31 mouse cellular contexts compared by ENCODE assay signal in the genomic region with DNA sequence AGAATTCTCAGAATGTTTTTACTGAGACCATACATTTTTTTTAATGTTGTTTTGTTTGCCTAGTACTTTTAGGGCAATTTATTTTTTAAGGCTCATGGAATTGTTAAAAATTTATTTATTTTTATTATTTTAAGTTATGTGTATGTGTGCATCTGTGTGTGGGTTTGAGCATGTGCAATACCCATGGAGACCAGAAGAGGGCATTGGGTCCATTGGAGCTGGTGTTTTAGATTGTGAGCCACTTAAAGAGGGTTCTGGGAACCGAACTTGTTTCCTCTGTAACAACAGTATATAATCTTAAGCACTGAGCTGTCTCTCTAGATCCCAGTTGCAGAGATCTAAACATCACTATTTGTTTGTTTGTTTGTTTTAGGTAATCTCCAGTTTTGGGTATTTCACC. TPM values are rescaled to one million over a fixed set of nuclear protein-coding genes. Genes with fewer than 3 reads are reported as not detected.
A peak's percentile ranks its signal among the peaks of the same experiment; 100 is the strongest.
DNase-seq lines count a peak whose midpoint lies in the region; ATAC-seq and TF ChIP-seq lines count a peak whose summit lies in the region.
"Had no signal": no experiment of that assay in that cellular context is flagged by ENCODE, and none has a peak within 500 bp of the region (broad histone marks: within the 10 kb centered on the region; RNA-seq: fewer than 3 reads in every experiment).

No protein-coding gene starts in this region.

- no peak overlapping the region for H3K4me3 ChIP-seq in intestine, postnatal 0 days (ENCODE audit: low read depth, low read length)
- H3K4me3 ChIP-seq in intestine, embryonic 15.5 days (replicated peaks): no peak overlapping the region
- no peak overlapping the region for H3K4me3 ChIP-seq in lung, postnatal 0 days (ENCODE audit: low read depth, low read length)
- H3K4me3 ChIP-seq in lung, adult 2 months (replicated peaks; ENCODE audit: extremely low read depth, low read depth, low read length): no peak overlapping the region
- H3K4me3 ChIP-seq: forebrain, embryonic 13.5 days; liver, embryonic 13.5 days; lung, embryonic 15.5 days; megakaryocyte, embryonic 14.5 days; midbrain, embryonic 13.5 days; neural tube, embryonic 15.5 days had no signal

- no peak overlapping the region for H3K4me2 ChIP-seq in intestine, postnatal 0 days (replicated peaks; ENCODE audit: low read depth)
- no peak overlapping the region for H3K4me2 ChIP-seq in intestine, embryonic 15.5 days (replicated peaks)
- no peak overlapping the region for H3K4me2 ChIP-seq in lung, postnatal 0 days (replicated peaks; ENCODE audit: low read depth, low read length)
- H3K4me2 ChIP-seq: forebrain, embryonic 13.5 days; liver, embryonic 13.5 days; lung, embryonic 15.5 days; midbrain, embryonic 13.5 days; neural tube, embryonic 15.5 days had no signal

- 73% methylated on average over 1 of the region's 1 CpGs for WGBS in intestine, postnatal 0 days
- 79% methylated on average over 1 of the region's 1 CpGs for WGBS in intestine, embryonic 15.5 days
- 86% methylated on average over 1 of the region's 1 CpGs for WGBS in lung, postnatal 0 days
- 88% methylated on average over 1 of the region's 1 CpGs for WGBS in lung, adult 2 months

- H3K36me3 ChIP-seq in intestine, postnatal 0 days (ENCODE audit: control insufficient read depth, insufficient read depth): no peaks in the 10 kb centered on the region
- H3K36me3 ChIP-seq in intestine, embryonic 15.5 days: no peaks in the 10 kb centered on the region
- no peaks in the 10 kb centered on the region for H3K36me3 ChIP-seq in lung, postnatal 0 days (ENCODE audit: insufficient read depth, low read length)
- H3K36me3 ChIP-seq: liver, embryonic 13.5 days; lung, embryonic 15.5 days; midbrain, embryonic 13.5 days; neural tube, embryonic 15.5 days had no signal

- DNase-seq in lung, postnatal 0 days (ENCODE audit: low spot score): no peak
- no peak for DNase-seq in lung, adult 2 months
- peak; percentile 37 for DNase-seq in ES-CJ7 (ENCODE audit: low read depth, low spot score)
- DNase-seq in brain, embryonic 14.5 days (ENCODE audit: low read depth): no peak
- DNase-seq in heart, adult 8-10 months (ENCODE audit: low spot score): no peak
- no peak for DNase-seq in ovary, adult 18-20 months (ENCODE audit: low spot score)
- DNase-seq: adrenal gland, adult 8-10 months; B cell, adult 2 months; cerebellum, adult 11 months; cerebellum, adult 9-10 months; cerebellum, postnatal 36 days; gastrocnemius, postnatal 10 days; heart, postnatal 14 days; kidney, adult 9 months; kidney, postnatal 14 days; left cerebral cortex, postnatal 4 days; liver, embryonic 13.5 days; lung, postnatal 4 days; right cerebral cortex, adult 18-20 months; spleen, adult 18-20 months; thymus, adult 18-20 months; thymus, postnatal 25 days had no signal

- no peak overlapping the region for H3K27ac ChIP-seq in intestine, postnatal 0 days (ENCODE audit: low read depth, low read length)
- H3K27ac ChIP-seq in intestine, embryonic 15.5 days: no peak overlapping the region
- H3K27ac ChIP-seq in lung, postnatal 0 days (ENCODE audit: low read length): no peak overlapping the region
- H3K27ac ChIP-seq: forebrain, embryonic 13.5 days; liver, embryonic 13.5 days; lung, embryonic 15.5 days; midbrain, embryonic 13.5 days; neural tube, embryonic 15.5 days had no signal

- no peak for TF ChIP-seq EP300 in lung, postnatal 0 days (IDR thresholded peaks at IDR 0.05)

- H3K4me1 ChIP-seq in intestine, postnatal 0 days (replicated peaks; ENCODE audit: control insufficient read depth, insufficient read depth, low read length): no peaks in the 10 kb centered on the region
- no peaks in the 10 kb centered on the region for H3K4me1 ChIP-seq in intestine, embryonic 15.5 days (replicated peaks)
- H3K4me1 ChIP-seq in lung, postnatal 0 days (ENCODE audit: insufficient read depth, low read depth, low read length): no peaks in the 10 kb centered on the region
- no peaks in the 10 kb centered on the region for H3K4me1 ChIP-seq in lung, adult 2 months (ENCODE audit: control insufficient read depth, insufficient read depth, low read length)
- H3K4me1 ChIP-seq: forebrain, embryonic 13.5 days; liver, embryonic 13.5 days; lung, embryonic 15.5 days; megakaryocyte, embryonic 14.5 days; midbrain, embryonic 13.5 days; neural tube, embryonic 15.5 days had no signal

- no peak for TF ChIP-seq POLR2A in lung, adult 2 months (IDR thresholded peaks at IDR 0.05; ENCODE audit: borderline replicate concordance, extremely low read depth, low read depth, low read length)
- no peak for TF ChIP-seq POLR2A in brain, embryonic 14.5 days (IDR thresholded peaks at IDR 0.05; ENCODE audit: borderline replicate concordance, extremely low read depth, insufficient read depth, insufficient read length, poor library complexity, severe bottlenecking)

- H3K27me3 ChIP-seq in intestine, postnatal 0 days (replicated peaks; ENCODE audit: control insufficient read depth, insufficient read depth, low read length): no peaks in the 10 kb centered on the region
- no peaks in the 10 kb centered on the region for H3K27me3 ChIP-seq in intestine, embryonic 15.5 days (replicated peaks)
- no peaks in the 10 kb centered on the region for H3K27me3 ChIP-seq in lung, postnatal 0 days (replicated peaks; ENCODE audit: insufficient read depth, low read length)
- H3K27me3 ChIP-seq: forebrain, embryonic 13.5 days; liver, embryonic 13.5 days; lung, embryonic 15.5 days; megakaryocyte, embryonic 14.5 days; neural tube, embryonic 15.5 days had no signal

- H3K9ac ChIP-seq in intestine, postnatal 0 days (ENCODE audit: low read depth, low read length): no peak overlapping the region
- no peak overlapping the region for H3K9ac ChIP-seq in intestine, embryonic 15.5 days
- H3K9ac ChIP-seq in lung, postnatal 0 days (replicated peaks; ENCODE audit: low read depth): no peak overlapping the region
- H3K9ac ChIP-seq: forebrain, embryonic 13.5 days; liver, embryonic 13.5 days; lung, embryonic 15.5 days; midbrain, embryonic 13.5 days; neural tube, embryonic 15.5 days had no signal

- no peaks in the 10 kb centered on the region for H3K9me3 ChIP-seq in intestine, postnatal 0 days (ENCODE audit: control insufficient read depth)
- H3K9me3 ChIP-seq in intestine, embryonic 15.5 days: no peaks in the 10 kb centered on the region
- no peaks in the 10 kb centered on the region for H3K9me3 ChIP-seq in lung, postnatal 0 days (ENCODE audit: low read length)
- H3K9me3 ChIP-seq: forebrain, embryonic 13.5 days; liver, embryonic 13.5 days; lung, embryonic 15.5 days; midbrain, embryonic 13.5 days; neural tube, embryonic 15.5 days had no signal

- 0 out of 2 replicates have a peak, but pooled peaks have one; percentile 13 for TF ChIP-seq CTCF in intestine, postnatal 0 days (IDR thresholded peaks at IDR 0.05; ENCODE audit: low read depth)
- TF ChIP-seq CTCF in lung, postnatal 0 days (IDR thresholded peaks at IDR 0.05): peak; percentile 20; the same call in 1 of the 2 replicates
- TF ChIP-seq CTCF in lung, adult 2 months (IDR thresholded peaks at IDR 0.05; ENCODE audit: insufficient read depth, low read length): no peak
- peak; percentile 19; the same call in 1 of the 2 replicates for TF ChIP-seq CTCF in brain, embryonic 14.5 days (IDR thresholded peaks at IDR 0.05; ENCODE audit: borderline replicate concordance, extremely low read depth, insufficient read depth, insufficient read length)

- no peak for ATAC-seq in intestine, postnatal 0 days
- no peak for ATAC-seq in intestine, embryonic 15.5 days
- no peak for ATAC-seq in lung, postnatal 0 days
- ATAC-seq: forebrain, embryonic 13.5 days; hindbrain, embryonic 16.5 days; intestine, embryonic 16.5 days; midbrain, embryonic 13.5 days had no signal

RNA-seq across cellular contexts. Expression of gene Lsm14a, which starts 40.5 kb away (rescaled TPM):
- 46.7 and 47.1 TPM in 2 replicates for polyA plus RNA-seq in intestine, postnatal 0 days (2015; fragmentation: Nextera tagmentation; extraction: Ambion mirVana)
- 71.6 and 75.9 TPM in 2 replicates for polyA plus RNA-seq in intestine, embryonic 15.5 days (2015; fragmentation: Nextera tagmentation; extraction: Ambion mirVana)
- 76.1 and 80.2 TPM in 2 replicates for polyA plus RNA-seq in lung, postnatal 0 days (2015; fragmentation: Nextera tagmentation; extraction: Ambion mirVana)
- 48.3 and 72.9 TPM in 2 replicates for polyA plus RNA-seq in lung, adult 2 months (2012; rRNA removed)
- 68.7 and 83.9 TPM in 2 replicates for polyA plus RNA-seq in brain, embryonic 14.5 days (2012; rRNA removed)
- total RNA-seq in heart, adult 8-10 months (2022): 10 to 100 TPM; 82.0 to 92.4 (median 85.0) TPM
